Comparison of ENCODE assay signal across 9 mouse cellular contexts in genomic region chr19:5475069-5475714, GRCm38 (mm10). TPM values are rescaled to one million over a fixed set of nuclear protein-coding genes. Genes with fewer than 3 reads are reported as not detected.
DNase-seq lines count a peak whose midpoint lies in the region; ATAC-seq lines count a peak whose summit lies in the region.
"Had no signal": no experiment of that assay in that cellular context is flagged by ENCODE, and none has a peak within 500 bp of the region (broad histone marks: within the 10 kb centered on the region; RNA-seq: fewer than 3 reads in every experiment).

No protein-coding gene starts in this region.

- H3K4me2 ChIP-seq in heart, embryonic 12.5 days, result peak overlapping the region; percentile 82
- H3K4me2 ChIP-seq in forebrain, embryonic 16.5 days (ENCODE audit: low read length), result peak overlapping the region; percentile 96
- peak overlapping the region; percentile 77 for H3K4me2 ChIP-seq in liver, embryonic 13.5 days

- peak overlapping the region; percentile 89 for H3K9ac ChIP-seq in heart, embryonic 12.5 days
- peak overlapping the region; percentile 81 for H3K9ac ChIP-seq in forebrain, embryonic 16.5 days (replicated peaks; ENCODE audit: low read depth, low read length)
- H3K9ac ChIP-seq in liver, embryonic 13.5 days, result peak overlapping the region; percentile 65

- peak overlapping the region; percentile 86 for H3K27ac ChIP-seq in heart, embryonic 12.5 days (ENCODE audit: poor library complexity, severe bottlenecking)
- H3K27ac ChIP-seq in forebrain, embryonic 16.5 days (ENCODE audit: low read length), result peak overlapping the region; percentile 30; the same call in 1 of the 2 replicates
- peak overlapping the region; percentile 60; the same call in 1 of the 2 replicates for H3K27ac ChIP-seq in liver, embryonic 13.5 days

- intact Hi-C loops in heart, postnatal 36 days (cut with DNase I), result no loop called here

- WGBS in heart, embryonic 12.5 days, result 22% methylated on average over 13 of the region's 13 CpGs
- 21% methylated on average over 13 of the region's 13 CpGs for WGBS in forebrain, embryonic 16.5 days
- WGBS in liver, embryonic 13.5 days (ENCODE audit: insufficient replicate concordance), result 40% methylated on average over 13 of the region's 13 CpGs

- no peaks in the 10 kb centered on the region for H3K9me3 ChIP-seq in heart, embryonic 12.5 days (replicated peaks)
- no peaks in the 10 kb centered on the region for H3K9me3 ChIP-seq in forebrain, embryonic 16.5 days (ENCODE audit: control insufficient read depth, low read length)
- H3K9me3 ChIP-seq in liver, embryonic 13.5 days (replicated peaks), result no peaks in the 10 kb centered on the region

- peaks cover 21% of the 10 kb centered on the region for H3K4me1 ChIP-seq in heart, embryonic 12.5 days (replicated peaks)
- H3K4me1 ChIP-seq in forebrain, embryonic 16.5 days (replicated peaks; ENCODE audit: control insufficient read depth, insufficient read depth, low read length), result peaks cover 21% of the 10 kb centered on the region
- H3K4me1 ChIP-seq in liver, embryonic 13.5 days (replicated peaks), result peaks cover 30% of the 10 kb centered on the region

- H3K4me3 ChIP-seq in heart, embryonic 12.5 days, result peak overlapping the region; percentile 74
- peak overlapping the region; percentile 57 for H3K4me3 ChIP-seq in forebrain, embryonic 16.5 days (replicated peaks; ENCODE audit: low read length)
- peak overlapping the region; percentile 57 for H3K4me3 ChIP-seq in liver, embryonic 13.5 days (replicated peaks)

- peaks cover 30% of the 10 kb centered on the region for H3K36me3 ChIP-seq in heart, embryonic 12.5 days
- no peaks in the 10 kb centered on the region; the same call in 1 of the 2 replicates for H3K36me3 ChIP-seq in forebrain, embryonic 16.5 days (ENCODE audit: control insufficient read depth, insufficient read depth)
- H3K36me3 ChIP-seq in liver, embryonic 13.5 days, result no peaks in the 10 kb centered on the region

- no peak for DNase-seq in heart, postnatal 36 days
- DNase-seq in adipocyte (ENCODE audit: low spot score), result peak; percentile 60
- no peak for DNase-seq in liver, embryonic 13.5 days
- DNase-seq in adrenal gland, postnatal 25 days, result no peak
- DNase-seq in urinary bladder, postnatal 4 days (ENCODE audit: low spot score in 2 of 2), result no peak

- no peaks in the 10 kb centered on the region for H3K27me3 ChIP-seq in heart, embryonic 12.5 days (replicated peaks)
- no peaks in the 10 kb centered on the region for H3K27me3 ChIP-seq in forebrain, embryonic 16.5 days (replicated peaks; ENCODE audit: control insufficient read depth, insufficient read depth, low read length)
- peaks cover 36% of the 10 kb centered on the region for H3K27me3 ChIP-seq in liver, embryonic 13.5 days
- H3K27me3 ChIP-seq: Patski had no signal

- peak; percentile 23; the same call in 1 of the 2 replicates for ATAC-seq in heart, embryonic 12.5 days (ENCODE audit: insufficient number of reproducible peaks, low FRiP score)
- peak; percentile 31; the same call in 1 of the 2 replicates for ATAC-seq in forebrain, embryonic 16.5 days
- no peak for ATAC-seq in liver, embryonic 13.5 days (ENCODE audit: low read depth)
- ATAC-seq in megakaryocyte-erythroid progenitor cell, adult 5-6 weeks (replicated peaks; ENCODE audit: low FRiP score, low TSS enrichment, poor library complexity, severe bottlenecking), result no peak

RNA-seq across cellular contexts. Expression of gene Efemp2, which starts 1.4 kb away (rescaled TPM):
- polyA plus RNA-seq in heart, embryonic 12.5 days (2016; fragmentation: Nextera tagmentation; extraction: Ambion mirVana), result 70.3 and 70.6 TPM in 2 replicates
- 1 to 10 TPM; 9.0 to 9.8 TPM for total RNA-seq in heart, postnatal 36 days (2021)
- polyA plus RNA-seq in forebrain, embryonic 16.5 days (2015; fragmentation: Nextera tagmentation; extraction: Ambion mirVana), result 30.2 and 39.1 TPM in 2 replicates
- polyA plus RNA-seq in liver, embryonic 13.5 days (2015; fragmentation: Nextera tagmentation; extraction: Ambion mirVana), result 20.4 and 21.4 TPM in 2 replicates
- total RNA-seq in adrenal gland, postnatal 25 days (2021), result 55.5 and 56.3 TPM in 2 replicates
- 2.3 TPM in 1 of 2 replicates, not detected in the other for total RNA-seq in megakaryocyte-erythroid progenitor cell, adult 5-6 weeks (2014; fragmentation: Nextera tagmentation)
- not detected in 2 replicates for total RNA-seq in megakaryocyte-erythroid progenitor cell, adult 5-6 weeks (2017)

RNA-seq across cellular contexts. Expression of gene Ctsw, which starts 6.9 kb away (rescaled TPM):
- polyA plus RNA-seq in heart, embryonic 12.5 days (2016; fragmentation: Nextera tagmentation; extraction: Ambion mirVana), result 1.3 and 1.7 TPM in 2 replicates
- under 1 TPM in 1 of 2 experiments, not detected in 1; 0.43 TPM for total RNA-seq in heart, postnatal 36 days (2021)
- polyA plus RNA-seq in forebrain, embryonic 16.5 days (2015; fragmentation: Nextera tagmentation; extraction: Ambion mirVana), result 5.7 and 6.3 TPM in 2 replicates
- polyA plus RNA-seq in liver, embryonic 13.5 days (2015; fragmentation: Nextera tagmentation; extraction: Ambion mirVana), result 0.35 and 0.53 TPM in 2 replicates
- not detected in 2 replicates for total RNA-seq in adrenal gland, postnatal 25 days (2021)
- total RNA-seq in megakaryocyte-erythroid progenitor cell, adult 5-6 weeks (2014; fragmentation: Nextera tagmentation), result 4.9 and 10.5 TPM in 2 replicates
- total RNA-seq in megakaryocyte-erythroid progenitor cell, adult 5-6 weeks (2017), result 0.53 and 8.4 TPM in 2 replicates

RNA-seq across cellular contexts. Expression of gene Mus81, which starts 13.0 kb away (rescaled TPM):
- polyA plus RNA-seq in heart, embryonic 12.5 days (2016; fragmentation: Nextera tagmentation; extraction: Ambion mirVana), result 33.2 and 37.6 TPM in 2 replicates
- 10 to 100 TPM; 19.6 to 23.7 TPM for total RNA-seq in heart, postnatal 36 days (2021)
- polyA plus RNA-seq in forebrain, embryonic 16.5 days (2015; fragmentation: Nextera tagmentation; extraction: Ambion mirVana), result 56.0 and 60.5 TPM in 2 replicates
- 16.3 and 16.8 TPM in 2 replicates for polyA plus RNA-seq in liver, embryonic 13.5 days (2015; fragmentation: Nextera tagmentation; extraction: Ambion mirVana)
- total RNA-seq in adrenal gland, postnatal 25 days (2021), result 31.1 and 35.0 TPM in 2 replicates
- total RNA-seq in megakaryocyte-erythroid progenitor cell, adult 5-6 weeks (2014; fragmentation: Nextera tagmentation), result 24.6 and 40.6 TPM in 2 replicates
- total RNA-seq in megakaryocyte-erythroid progenitor cell, adult 5-6 weeks (2017), result 6.4 and 11.4 TPM in 2 replicates

RNA-seq across cellular contexts. Expression of gene Fibp, which starts 14.8 kb away (rescaled TPM):
- polyA plus RNA-seq in heart, embryonic 12.5 days (2016; fragmentation: Nextera tagmentation; extraction: Ambion mirVana), result 81.9 and 85.4 TPM in 2 replicates
- 10 to 100 TPM; 50.3 to 50.5 TPM for total RNA-seq in heart, postnatal 36 days (2021)
- polyA plus RNA-seq in forebrain, embryonic 16.5 days (2015; fragmentation: Nextera tagmentation; extraction: Ambion mirVana), result 165 and 185 TPM in 2 replicates
- 34.0 and 34.7 TPM in 2 replicates for polyA plus RNA-seq in liver, embryonic 13.5 days (2015; fragmentation: Nextera tagmentation; extraction: Ambion mirVana)
- total RNA-seq in adrenal gland, postnatal 25 days (2021), result 53.7 and 100 TPM in 2 replicates
- 54.4 and 96.5 TPM in 2 replicates for total RNA-seq in megakaryocyte-erythroid progenitor cell, adult 5-6 weeks (2014; fragmentation: Nextera tagmentation)
- total RNA-seq in megakaryocyte-erythroid progenitor cell, adult 5-6 weeks (2017), result 40.7 and 51.8 TPM in 2 replicates

RNA-seq across cellular contexts. Expression of gene Cfl1, which starts 15.1 kb away (rescaled TPM):
- polyA plus RNA-seq in heart, embryonic 12.5 days (2016; fragmentation: Nextera tagmentation; extraction: Ambion mirVana), result 1,913 and 1,997 TPM in 2 replicates
- 100 to 1,000 TPM; 174 to 188 TPM for total RNA-seq in heart, postnatal 36 days (2021)
- 3,630 and 3,701 TPM in 2 replicates for polyA plus RNA-seq in forebrain, embryonic 16.5 days (2015; fragmentation: Nextera tagmentation; extraction: Ambion mirVana)
- 1,341 and 1,482 TPM in 2 replicates for polyA plus RNA-seq in liver, embryonic 13.5 days (2015; fragmentation: Nextera tagmentation; extraction: Ambion mirVana)
- 625 and 632 TPM in 2 replicates for total RNA-seq in adrenal gland, postnatal 25 days (2021)
- total RNA-seq in megakaryocyte-erythroid progenitor cell, adult 5-6 weeks (2014; fragmentation: Nextera tagmentation), result 862 and 969 TPM in 2 replicates
- 783 and 1,100 TPM in 2 replicates for total RNA-seq in megakaryocyte-erythroid progenitor cell, adult 5-6 weeks (2017)

Comparison
In these comparisons a context has a peak if more than half of its experiments do, and no peak if none do; other contexts are left out.
1. ATAC-seq: peak in heart, embryonic 12.5 days (single experiment) and forebrain, embryonic 16.5 days (single experiment); none in liver, embryonic 13.5 days (single experiment) and megakaryocyte-erythroid progenitor cell, adult 5-6 weeks (single experiment).
2. H3K27ac ChIP-seq: peak in every context shown above with its lines; median percentile 86 in heart, embryonic 12.5 days; 60 in liver, embryonic 13.5 days; 30 in forebrain, embryonic 16.5 days.
3. Peak in every context shown above with its lines, with median percentiles within 50 percentile points of each other: H3K4me2 ChIP-seq, H3K4me3 ChIP-seq and H3K9ac ChIP-seq.